Mouse (Mus musculus): ENCODE results near the gene Prkce. TPM values are rescaled to one million over a fixed set of nuclear protein-coding genes. Genes with fewer than 3 reads are reported as not detected.

The Prkce gene
- polyA plus RNA-seq, 1 experiment from 2014 or later, result 1.1 TPM

DNA sequence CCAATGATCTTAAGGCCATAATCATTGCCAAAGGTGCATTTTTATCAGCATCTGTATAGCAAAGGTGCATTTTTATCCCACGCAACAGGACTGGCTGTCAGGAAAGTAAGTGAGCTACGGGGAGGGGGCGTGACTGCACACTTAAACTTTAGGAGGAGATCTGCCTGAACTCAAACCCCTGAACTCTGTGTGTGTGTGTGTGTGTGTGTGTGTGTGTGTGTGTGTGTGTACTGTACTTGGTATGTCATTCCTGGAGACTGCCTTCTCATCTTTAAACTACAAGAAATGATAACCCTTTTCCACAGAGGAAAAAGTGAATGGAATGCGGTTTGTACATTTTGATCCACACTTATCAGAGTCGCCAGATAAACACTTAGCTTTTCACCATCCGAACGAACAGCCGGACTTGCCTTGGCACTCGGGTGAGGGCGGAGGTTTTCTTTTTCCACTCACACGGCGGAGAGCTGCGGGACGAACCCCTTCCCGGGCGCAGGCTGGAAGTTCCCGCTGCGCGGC is 1.5 kb upstream of the Prkce start:
- H3K27ac ChIP-seq, result no peak overlapping the region
- WGBS (ENCODE audit: missing documents), result 10% methylated on average over 19 of the region's 19 CpGs
- peaks cover 8% of the 10 kb centered on the region; the same call in 1 of the 2 replicates for H3K79me2 ChIP-seq (ENCODE audit: inconsistent target)
- H3K4me3 ChIP-seq (ENCODE audit: inconsistent target), result peak overlapping the region; percentile 95
- H3K36me3 ChIP-seq (ENCODE audit: inconsistent target), result no peaks in the 10 kb centered on the region

GRCm38 (mm10) chr17:86166567-86167319 is 842 bp upstream of the Prkce start:
- under 1% methylated on average over 46 of the region's 46 CpGs for WGBS (ENCODE audit: missing documents)
- H3K36me3 ChIP-seq (ENCODE audit: inconsistent target), result no peaks in the 10 kb centered on the region
- peak overlapping the region; percentile 95 for H3K4me3 ChIP-seq (ENCODE audit: inconsistent target)
- peak overlapping the region; percentile 74 for H3K27ac ChIP-seq
- peaks cover 8% of the 10 kb centered on the region; the same call in 1 of the 2 replicates for H3K79me2 ChIP-seq (ENCODE audit: inconsistent target)

- Histone ChIP-seq H3K36me3 (ENCODE audit: inconsistent target) (no peaks in the 10 kb centered on the region), H3K79me2 (ENCODE audit: inconsistent target) (peaks cover 8% of the 10 kb centered on the region; the same call in 1 of the 2 replicates), H3K4me3 (ENCODE audit: inconsistent target) (peak overlapping the region; percentile 25; the same call in 1 of the 2 replicates), H3K27ac (no peak overlapping the region)
- 4% methylated on average over 63 of the region's 64 CpGs for WGBS (ENCODE audit: missing documents)
Measured at GRCm38 (mm10) chr17:86168231-86168981, 821 bp downstream of the Prkce start.

GRCm38 (mm10) chr17:86169092-86169491 is 1.5 kb downstream of the Prkce start:
- WGBS (ENCODE audit: missing documents), result 40% methylated on average over 6 of the region's 6 CpGs
- Histone ChIP-seq H3K79me2 (ENCODE audit: inconsistent target) (peaks cover 8% of the 10 kb centered on the region; the same call in 1 of the 2 replicates), H3K36me3 (ENCODE audit: inconsistent target) (no peaks in the 10 kb centered on the region), H3K4me3 (ENCODE audit: inconsistent target) (no peak overlapping the region), H3K27ac (no peak overlapping the region)

DNA sequence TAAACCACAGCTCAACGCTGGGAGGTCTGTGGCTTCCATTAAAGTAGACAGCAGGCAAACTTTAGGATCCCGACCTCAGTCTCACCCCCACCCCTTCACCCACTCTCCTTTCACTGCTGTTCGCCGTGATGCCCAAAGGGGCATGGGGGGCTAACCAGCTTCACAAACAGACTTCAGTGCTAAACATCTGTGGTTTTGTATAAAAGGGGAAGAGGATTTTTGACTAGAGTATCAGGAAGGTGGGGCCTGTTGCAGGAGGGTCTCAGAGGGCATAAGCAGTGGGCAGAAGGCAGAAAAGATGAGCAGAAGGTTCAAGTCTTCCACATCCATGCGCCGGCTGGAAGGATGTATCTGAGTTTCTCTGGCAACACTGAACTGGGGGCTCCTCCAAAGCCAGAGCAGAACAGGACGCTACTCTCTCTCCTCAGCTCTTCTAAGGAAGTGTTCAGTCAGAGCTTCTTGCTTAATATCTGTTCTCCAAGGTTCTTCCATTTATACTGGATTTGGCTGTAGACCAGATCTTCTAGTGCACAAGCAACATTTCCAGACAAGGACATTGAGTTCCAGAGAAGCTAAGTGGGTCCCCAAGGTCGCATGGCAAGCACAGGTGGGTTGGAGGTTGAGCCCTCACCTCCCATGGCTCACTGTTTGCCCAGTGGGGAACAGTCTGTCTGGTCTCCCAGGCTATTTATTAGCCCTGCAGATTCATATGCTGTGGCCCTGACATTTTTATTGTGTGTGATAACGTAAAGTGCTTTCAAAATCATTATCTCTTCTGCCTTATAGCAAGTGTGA is 2.8 kb downstream of the Prkce start:
- no peak overlapping the region for H3K4me3 ChIP-seq (ENCODE audit: inconsistent target)

DNA sequence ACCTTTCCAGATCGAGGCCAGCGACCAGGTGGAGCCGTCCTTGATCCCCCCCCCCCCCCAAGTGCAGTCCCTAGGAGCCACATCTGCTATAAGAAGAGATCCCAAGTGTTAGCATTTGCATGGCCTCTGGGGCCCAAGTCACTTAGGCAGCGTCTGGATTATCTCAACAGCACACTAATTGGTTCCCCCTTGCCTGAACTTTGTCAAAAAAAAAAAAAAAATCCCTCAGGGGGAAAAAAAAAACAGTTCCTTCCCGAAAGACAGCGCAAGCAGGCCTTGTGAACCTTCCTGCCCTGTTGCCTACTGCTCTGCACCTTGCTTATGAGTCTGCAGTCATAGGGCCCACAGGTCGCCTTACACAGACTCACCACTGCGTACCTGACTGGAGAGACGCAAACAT is 7.9 kb downstream of the Prkce start:
- Histone ChIP-seq H3K4me3 (ENCODE audit: inconsistent target) (no peak overlapping the region), H3K27ac (no peak overlapping the region), H3K36me3 (ENCODE audit: inconsistent target) (no peaks in the 10 kb centered on the region), H3K79me2 (ENCODE audit: inconsistent target) (no peaks in the 10 kb centered on the region)
- WGBS (ENCODE audit: missing documents), result 84% methylated on average over 9 of the region's 9 CpGs

More for the DNA sequence above, 2.8 kb downstream of the Prkce start:
- Histone ChIP-seq H3K36me3 (ENCODE audit: inconsistent target) (no peaks in the 10 kb centered on the region), H3K79me2 (ENCODE audit: inconsistent target) (peaks cover 8% of the 10 kb centered on the region; the same call in 1 of the 2 replicates), H3K27ac (no peak overlapping the region)
- 32% methylated on average over 9 of the region's 9 CpGs for WGBS (ENCODE audit: missing documents)

- H3K4me3 ChIP-seq (ENCODE audit: inconsistent target), result no peak overlapping the region
- no peaks in the 10 kb centered on the region for H3K79me2 ChIP-seq (ENCODE audit: inconsistent target)
- no peaks in the 10 kb centered on the region for H3K36me3 ChIP-seq (ENCODE audit: inconsistent target)
- no peak overlapping the region for H3K27ac ChIP-seq
- 69% methylated on average over 7 of the region's 7 CpGs for WGBS (ENCODE audit: missing documents)
Measured at GRCm38 (mm10) chr17:86176722-86177121, 9.1 kb downstream of the Prkce start.

DNA sequence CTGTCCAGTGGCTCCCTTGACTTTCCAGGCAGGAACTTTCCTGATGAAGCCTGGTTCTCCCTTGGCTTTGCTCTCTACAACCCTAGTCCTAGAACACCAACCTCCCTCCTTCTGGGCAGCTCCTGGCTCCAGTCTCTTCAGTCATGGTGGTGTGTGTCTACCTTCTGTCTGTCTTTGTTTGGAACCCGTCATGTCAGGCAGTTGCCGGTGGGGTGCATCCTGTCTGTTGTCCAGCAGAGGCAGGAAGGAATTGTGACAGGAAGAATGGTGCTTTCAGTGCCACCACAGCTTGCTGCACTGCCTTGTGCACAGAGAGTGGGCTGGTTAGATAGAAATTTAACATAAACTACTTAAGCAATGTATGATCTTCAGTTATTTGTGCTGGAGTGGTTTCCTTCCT is 16.2 kb downstream of the Prkce start:
- no peaks in the 10 kb centered on the region for H3K36me3 ChIP-seq (ENCODE audit: inconsistent target)
- no peak overlapping the region for H3K27ac ChIP-seq
- H3K79me2 ChIP-seq (ENCODE audit: inconsistent target), result no peaks in the 10 kb centered on the region
- WGBS (ENCODE audit: missing documents), result 53% methylated on average over 2 of the region's 2 CpGs
- H3K4me3 ChIP-seq (ENCODE audit: inconsistent target), result no peak overlapping the region

DNA sequence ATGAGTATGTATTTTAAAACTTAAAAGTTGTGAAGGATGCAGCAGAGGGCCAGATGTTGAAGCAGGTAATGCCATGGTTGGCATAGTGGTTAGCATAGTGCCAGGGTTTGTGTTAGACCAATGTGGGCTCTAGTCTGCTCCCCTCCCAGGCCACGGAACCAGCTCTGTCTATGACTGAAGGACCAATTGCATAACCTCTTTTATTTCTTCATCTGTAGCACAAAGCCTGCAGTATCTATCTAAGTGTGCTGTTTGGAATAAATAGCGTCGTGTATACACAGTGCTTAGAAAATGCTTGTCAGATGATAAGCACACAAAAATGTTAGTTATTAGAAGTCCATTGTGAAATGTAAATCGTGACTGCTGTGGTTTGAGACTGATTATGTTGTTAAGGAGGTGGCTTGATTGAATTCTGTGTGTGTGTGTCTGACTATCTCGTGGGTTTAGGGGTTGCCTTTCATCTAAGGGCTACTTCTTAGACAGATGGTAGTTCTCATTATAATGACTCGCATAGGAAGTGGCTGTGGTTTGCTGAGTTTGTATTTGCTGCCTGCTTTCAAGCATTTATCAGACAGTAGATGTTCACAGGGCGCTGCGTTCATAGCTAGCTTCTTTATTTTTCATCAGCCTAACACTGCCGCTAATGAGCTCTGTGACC is 17.1 kb downstream of the Prkce start:
- Histone ChIP-seq H3K4me3 (ENCODE audit: inconsistent target) (no peak overlapping the region), H3K36me3 (ENCODE audit: inconsistent target) (no peaks in the 10 kb centered on the region), H3K79me2 (ENCODE audit: inconsistent target) (no peaks in the 10 kb centered on the region), H3K27ac (no peak overlapping the region)
- WGBS (ENCODE audit: missing documents), result 26% methylated on average over 8 of the region's 9 CpGs

- no peak overlapping the region for H3K27ac ChIP-seq
- H3K36me3 ChIP-seq (ENCODE audit: inconsistent target), result no peaks in the 10 kb centered on the region
- H3K4me3 ChIP-seq (ENCODE audit: inconsistent target), result no peak overlapping the region
- 47% methylated on average over 7 of the region's 7 CpGs for WGBS (ENCODE audit: missing documents)
- no peaks in the 10 kb centered on the region for H3K79me2 ChIP-seq (ENCODE audit: inconsistent target)
Measured at GRCm38 (mm10) chr17:86185584-86185983, 18.0 kb downstream of the Prkce start.

- no peaks in the 10 kb centered on the region for H3K79me2 ChIP-seq (ENCODE audit: inconsistent target)
- 0% methylated on average over 1 of the region's 1 CpGs for WGBS (ENCODE audit: missing documents)
- H3K4me3 ChIP-seq (ENCODE audit: inconsistent target), result no peak overlapping the region
- no peaks in the 10 kb centered on the region for H3K36me3 ChIP-seq (ENCODE audit: inconsistent target)
- no peak overlapping the region for H3K27ac ChIP-seq
Measured at GRCm38 (mm10) chr17:86187777-86188176, 20.2 kb downstream of the Prkce start.

- Histone ChIP-seq H3K79me2 (ENCODE audit: inconsistent target) (no peaks in the 10 kb centered on the region), H3K4me3 (ENCODE audit: inconsistent target) (no peak overlapping the region), H3K36me3 (ENCODE audit: inconsistent target) (no peaks in the 10 kb centered on the region), H3K27ac (no peak overlapping the region)
- 93% methylated on average over 6 of the region's 6 CpGs for WGBS (ENCODE audit: missing documents)
Measured at GRCm38 (mm10) chr17:86193979-86194378, 26.4 kb downstream of the Prkce start.

DNA sequence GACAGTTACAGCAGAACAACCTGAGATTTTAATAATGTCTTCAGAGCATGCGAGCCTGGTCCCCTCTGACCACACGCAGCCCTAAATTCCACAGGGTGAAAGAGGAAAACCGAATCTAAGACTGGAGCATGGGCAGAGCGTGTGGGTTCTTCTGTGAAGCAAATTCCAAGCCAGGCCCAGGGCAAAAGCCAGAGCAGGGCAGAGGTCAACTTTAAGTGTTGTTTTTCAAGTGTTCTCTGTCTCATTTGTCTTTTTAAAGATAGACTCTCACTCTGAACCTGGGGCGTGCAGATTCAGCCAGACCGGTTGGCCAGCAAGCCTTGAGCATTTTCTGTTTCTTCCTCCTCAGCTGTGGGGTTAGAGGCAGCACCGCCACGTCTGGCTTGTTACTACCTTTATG is 27.3 kb downstream of the Prkce start:
- Histone ChIP-seq H3K27ac (no peak overlapping the region), H3K79me2 (ENCODE audit: inconsistent target) (no peaks in the 10 kb centered on the region), H3K4me3 (ENCODE audit: inconsistent target) (no peak overlapping the region), H3K36me3 (ENCODE audit: inconsistent target) (no peaks in the 10 kb centered on the region)
- 93% methylated on average over 8 of the region's 8 CpGs for WGBS (ENCODE audit: missing documents)
